Mouse (Mus musculus): ENCODE measurements at regions not wholly inside any gene's neighbourhood (a gene's known extent, or its start where the extent isn't known, plus 50 kb on each side); places are given as distances from the start of the nearest gene placed in this dataset.
"Not testable (repeated sequence)": the region's sequence is repeated elsewhere in the genome, so short reads cannot be mapped to it uniquely, and the experiment has no call there.

- no peaks in the 10 kb centered on the region for H3K4me1 ChIP-seq
- H3K27me3 ChIP-seq: no peaks in the 10 kb centered on the region
- H3K9me3 ChIP-seq: no peaks in the 10 kb centered on the region
- no peak overlapping the region for H3K9ac ChIP-seq
- no peak overlapping the region for H3K4me3 ChIP-seq
- no peak overlapping the region for H3K4me2 ChIP-seq
- ATAC-seq (ENCODE audit: borderline replicate concordance, extremely low read depth, low FRiP score, low TSS enrichment): no peak
- 75% methylated on average over 4 of the region's 4 CpGs for WGBS
- no peak overlapping the region for H3K27ac ChIP-seq
- H3K36me3 ChIP-seq: no peaks in the 10 kb centered on the region
Observed at GRCm38 (mm10) chr3:8026325-8027017, 1406.2 kb upstream of the 1700008P02Rik start.

GRCm38 (mm10) chr3:8022654-8023053 is 1402.4 kb upstream of the 1700008P02Rik start:
- H3K27ac ChIP-seq: no peak overlapping the region
- H3K4me1 ChIP-seq: no peaks in the 10 kb centered on the region
- no peak for ATAC-seq (ENCODE audit: borderline replicate concordance, extremely low read depth, low FRiP score, low TSS enrichment)
- H3K4me2 ChIP-seq: no peak overlapping the region
- H3K9me3 ChIP-seq: no peaks in the 10 kb centered on the region
- H3K9ac ChIP-seq: no peak overlapping the region
- H3K36me3 ChIP-seq: no peaks in the 10 kb centered on the region
- no peaks in the 10 kb centered on the region for H3K27me3 ChIP-seq
- H3K4me3 ChIP-seq: no peak overlapping the region
- WGBS: 81% methylated on average over 10 of the region's 10 CpGs

- ATAC-seq (ENCODE audit: borderline replicate concordance, extremely low read depth, low FRiP score, low TSS enrichment): no peak
- WGBS: 77% methylated on average over 3 of the region's 3 CpGs
Observed at GRCm38 (mm10) chr3:8017489-8017888, 1397.2 kb upstream of the 1700008P02Rik start.

GRCm38 (mm10) chr3:8016945-8017344 is 1396.7 kb upstream of the 1700008P02Rik start:
- Histone ChIP-seq H3K27me3 (no peaks in the 10 kb centered on the region), H3K36me3 (no peaks in the 10 kb centered on the region), H3K4me2 (no peak overlapping the region), H3K4me3 (no peak overlapping the region), H3K27ac (no peak overlapping the region), H3K4me1 (no peaks in the 10 kb centered on the region), H3K9me3 (no peaks in the 10 kb centered on the region), H3K9ac (no peak overlapping the region)
- no peak for ATAC-seq (ENCODE audit: borderline replicate concordance, extremely low read depth, low FRiP score, low TSS enrichment)

More at GRCm38 (mm10) chr3:8017489-8017888, 1397.2 kb upstream of the 1700008P02Rik start:
- Histone ChIP-seq H3K4me3 (no peak overlapping the region), H3K27me3 (no peaks in the 10 kb centered on the region), H3K9ac (no peak overlapping the region), H3K4me1 (no peaks in the 10 kb centered on the region), H3K27ac (no peak overlapping the region), H3K4me2 (no peak overlapping the region), H3K9me3 (no peaks in the 10 kb centered on the region), H3K36me3 (no peaks in the 10 kb centered on the region)

- Histone ChIP-seq H3K27me3 (no peaks in the 10 kb centered on the region), H3K36me3 (no peaks in the 10 kb centered on the region), H3K4me1 (no peaks in the 10 kb centered on the region), H3K4me2 (no peak overlapping the region), H3K9ac (no peak overlapping the region), H3K4me3 (no peak overlapping the region), H3K27ac (no peak overlapping the region), H3K9me3 (no peaks in the 10 kb centered on the region)
- WGBS: 81% methylated on average over 4 of the region's 4 CpGs
- no peak for ATAC-seq (ENCODE audit: borderline replicate concordance, extremely low read depth, low FRiP score, low TSS enrichment)
Observed at GRCm38 (mm10) chr3:8009966-8010365, 1389.7 kb upstream of the 1700008P02Rik start.

GRCm38 (mm10) chr3:8006708-8007395 is 1386.6 kb upstream of the 1700008P02Rik start:
- Histone ChIP-seq H3K9ac (no peak overlapping the region), H3K4me2 (no peak overlapping the region), H3K9me3 (no peaks in the 10 kb centered on the region), H3K27ac (no peak overlapping the region), H3K4me3 (no peak overlapping the region), H3K36me3 (no peaks in the 10 kb centered on the region), H3K27me3 (no peaks in the 10 kb centered on the region), H3K4me1 (no peaks in the 10 kb centered on the region)
- no peak for ATAC-seq (ENCODE audit: borderline replicate concordance, extremely low read depth, low FRiP score, low TSS enrichment)
- 58% methylated on average over 10 of the region's 10 CpGs for WGBS

- H3K36me3 ChIP-seq: no peaks in the 10 kb centered on the region
- ATAC-seq (ENCODE audit: borderline replicate concordance, extremely low read depth, low FRiP score, low TSS enrichment): no peak
- H3K27me3 ChIP-seq: no peaks in the 10 kb centered on the region
- H3K4me3 ChIP-seq: no peak overlapping the region
- no peaks in the 10 kb centered on the region for H3K4me1 ChIP-seq
- no peak overlapping the region for H3K4me2 ChIP-seq
- no peaks in the 10 kb centered on the region for H3K9me3 ChIP-seq
- 70% methylated on average over 5 of the region's 5 CpGs for WGBS
- H3K9ac ChIP-seq: no peak overlapping the region
- no peak overlapping the region for H3K27ac ChIP-seq
Observed at GRCm38 (mm10) chr3:8006273-8006672, 1386.0 kb upstream of the 1700008P02Rik start.

GRCm38 (mm10) chr3:8005684-8006083 is 1385.4 kb upstream of the 1700008P02Rik start:
- ATAC-seq (ENCODE audit: borderline replicate concordance, extremely low read depth, low FRiP score, low TSS enrichment); H3K36me3 ChIP-seq; H3K27me3 ChIP-seq; H3K4me3 ChIP-seq; H3K9me3 ChIP-seq; H3K4me2 ChIP-seq; H3K4me1 ChIP-seq; H3K9ac ChIP-seq; H3K27ac ChIP-seq: not testable (repeated sequence)
- 83% methylated on average over 2 of the region's 2 CpGs for WGBS

- no peak for ATAC-seq (ENCODE audit: borderline replicate concordance, extremely low read depth, low FRiP score, low TSS enrichment)
- Histone ChIP-seq H3K27me3 (no peaks in the 10 kb centered on the region), H3K4me3 (no peak overlapping the region), H3K9ac (no peak overlapping the region), H3K4me1 (no peaks in the 10 kb centered on the region), H3K9me3 (no peaks in the 10 kb centered on the region), H3K27ac (no peak overlapping the region), H3K36me3 (no peaks in the 10 kb centered on the region), H3K4me2 (no peak overlapping the region)
- 89% methylated on average over 1 of the region's 1 CpGs for WGBS
Observed at GRCm38 (mm10) chr3:8004271-8004670, 1384.0 kb upstream of the 1700008P02Rik start.

GRCm38 (mm10) chr3:8001027-8001426 is 1380.8 kb upstream of the 1700008P02Rik start:
- Histone ChIP-seq H3K4me2 (no peak overlapping the region), H3K27me3 (no peaks in the 10 kb centered on the region), H3K36me3 (no peaks in the 10 kb centered on the region), H3K27ac (no peak overlapping the region), H3K4me3 (no peak overlapping the region), H3K9me3 (no peaks in the 10 kb centered on the region), H3K4me1 (no peaks in the 10 kb centered on the region), H3K9ac (no peak overlapping the region)
- ATAC-seq (ENCODE audit: borderline replicate concordance, extremely low read depth, low FRiP score, low TSS enrichment): no peak
- 84% methylated on average over 4 of the region's 4 CpGs for whole genome bisulfite sequencing

GRCm38 (mm10) chr3:7992322-7992721 is 1372.1 kb upstream of the 1700008P02Rik start:
- 68% methylated on average over 2 of the region's 2 CpGs for WGBS
- H3K27me3 ChIP-seq: no peaks in the 10 kb centered on the region
- no peak for ATAC-seq (ENCODE audit: borderline replicate concordance, extremely low read depth, low FRiP score, low TSS enrichment)
- H3K4me3 ChIP-seq: no peak overlapping the region
- H3K9me3 ChIP-seq: no peaks in the 10 kb centered on the region
- H3K4me1 ChIP-seq: no peaks in the 10 kb centered on the region
- H3K9ac ChIP-seq: no peak overlapping the region
- no peak overlapping the region for H3K4me2 ChIP-seq
- no peak overlapping the region for H3K27ac ChIP-seq
- no peaks in the 10 kb centered on the region for H3K36me3 ChIP-seq

- no peaks in the 10 kb centered on the region for H3K9me3 ChIP-seq
- no peak overlapping the region for H3K4me3 ChIP-seq
- WGBS: 47% methylated on average over 3 of the region's 3 CpGs
- no peaks in the 10 kb centered on the region for H3K4me1 ChIP-seq
- H3K27ac ChIP-seq: no peak overlapping the region
- H3K36me3 ChIP-seq: no peaks in the 10 kb centered on the region
- H3K27me3 ChIP-seq: no peaks in the 10 kb centered on the region
- no peak overlapping the region for H3K4me2 ChIP-seq
- no peak for ATAC-seq (ENCODE audit: borderline replicate concordance, extremely low read depth, low FRiP score, low TSS enrichment)
- H3K9ac ChIP-seq: no peak overlapping the region
Observed at GRCm38 (mm10) chr3:7973287-7973686, 1353.0 kb upstream of the 1700008P02Rik start.
